Mouse (Mus musculus): ENCODE measurements around the gene Wfdc11. TPM values are rescaled to one million over a fixed set of nuclear protein-coding genes. Genes with fewer than 3 reads are reported as not detected.
"Not testable (repeated sequence)": the region's sequence is repeated elsewhere in the genome, so short reads cannot be mapped to it uniquely, and the experiment has no call there.

Wfdc11 gene
- not detected in 2 replicates for polyA plus RNA-seq (2012; rRNA removed)

DNA sequence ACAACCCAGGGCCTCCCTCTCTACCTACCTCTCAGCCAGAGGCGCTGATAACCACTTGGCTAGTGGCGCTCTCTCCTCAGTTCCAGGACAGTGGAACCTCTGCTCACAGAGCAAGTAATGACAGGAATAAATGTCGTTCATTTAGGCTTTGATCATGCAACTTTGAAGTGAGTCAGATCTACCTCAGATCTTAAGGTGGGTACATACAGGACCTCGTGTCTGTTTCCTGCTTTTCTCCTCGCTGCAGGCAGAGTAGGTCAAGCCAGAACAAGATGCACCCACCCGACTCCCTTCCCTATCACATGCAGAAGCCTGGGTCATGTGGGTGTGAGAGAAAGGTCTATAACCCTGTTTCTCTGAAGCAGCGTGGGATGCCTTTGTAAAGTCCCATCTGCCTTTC is at the start of gene Wfdc11:
Gene Wfdc11 (minus strand): TSS at position 101 of the 400 bp plus-strand sequence.
- Histone ChIP-seq H3K4me3 (replicated peaks; ENCODE audit: insufficient read depth, low read depth, low read length) (no peak within 1 kb of the TSS), H3K27ac (ENCODE audit: insufficient read depth, low read length) (no peak within 1 kb of the TSS), H3K27me3 (ENCODE audit: control insufficient read depth, insufficient read depth, low read length) (no peaks in the 10 kb centered on the region; the same call in 1 of the 2 replicates), H3K4me1 (ENCODE audit: control insufficient read depth, insufficient read depth, low read length) (no peaks in the 10 kb centered on the region)
- DNase-seq = no peak
- WGBS = 75% methylated on average over 7 of the region's 7 CpGs
- TF ChIP-seq CTCF (IDR thresholded peaks at IDR 0.05; ENCODE audit: borderline replicate concordance, insufficient read depth, low read depth, low read length) (no peak), POLR2A (IDR thresholded peaks at IDR 0.05; ENCODE audit: borderline replicate concordance, insufficient read depth, low read length) (no peak)

DNA sequence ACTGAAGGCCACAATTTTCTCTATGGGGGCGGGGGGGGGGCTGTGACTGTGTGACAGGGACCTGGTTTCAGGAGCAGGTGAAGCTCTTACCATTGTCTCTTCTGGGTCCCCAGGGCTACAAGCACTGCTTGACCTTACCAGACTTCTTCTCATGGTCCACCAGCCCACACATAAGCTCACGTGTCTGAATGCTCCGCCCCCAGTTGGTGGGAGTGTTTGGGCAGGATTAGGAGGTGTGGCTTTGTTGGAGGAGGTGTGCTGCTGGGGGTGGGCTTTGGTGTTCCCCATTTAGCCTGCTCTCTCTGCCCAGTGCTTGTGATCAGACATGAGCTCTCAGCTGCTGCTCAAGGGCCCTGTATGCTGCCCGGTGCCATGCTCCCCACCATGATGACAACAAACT is 49.4 kb upstream of the Wfdc11 start:
- no peak for DNase-seq
- WGBS = 54% methylated on average over 4 of the region's 4 CpGs
- H3K4me3 ChIP-seq (replicated peaks; ENCODE audit: insufficient read depth, low read depth, low read length) = no peak overlapping the region
- H3K27ac ChIP-seq (ENCODE audit: insufficient read depth, low read length) = no peak overlapping the region
- TF ChIP-seq POLR2A (IDR thresholded peaks at IDR 0.05; ENCODE audit: borderline replicate concordance, insufficient read depth, low read length) = no peak
- TF ChIP-seq CTCF (IDR thresholded peaks at IDR 0.05; ENCODE audit: borderline replicate concordance, insufficient read depth, low read depth, low read length) = no peak
- no peaks in the 10 kb centered on the region for H3K4me1 ChIP-seq (ENCODE audit: control insufficient read depth, insufficient read depth, low read length)
- no peaks in the 10 kb centered on the region for H3K27me3 ChIP-seq (ENCODE audit: control insufficient read depth, insufficient read depth, low read length)

DNA sequence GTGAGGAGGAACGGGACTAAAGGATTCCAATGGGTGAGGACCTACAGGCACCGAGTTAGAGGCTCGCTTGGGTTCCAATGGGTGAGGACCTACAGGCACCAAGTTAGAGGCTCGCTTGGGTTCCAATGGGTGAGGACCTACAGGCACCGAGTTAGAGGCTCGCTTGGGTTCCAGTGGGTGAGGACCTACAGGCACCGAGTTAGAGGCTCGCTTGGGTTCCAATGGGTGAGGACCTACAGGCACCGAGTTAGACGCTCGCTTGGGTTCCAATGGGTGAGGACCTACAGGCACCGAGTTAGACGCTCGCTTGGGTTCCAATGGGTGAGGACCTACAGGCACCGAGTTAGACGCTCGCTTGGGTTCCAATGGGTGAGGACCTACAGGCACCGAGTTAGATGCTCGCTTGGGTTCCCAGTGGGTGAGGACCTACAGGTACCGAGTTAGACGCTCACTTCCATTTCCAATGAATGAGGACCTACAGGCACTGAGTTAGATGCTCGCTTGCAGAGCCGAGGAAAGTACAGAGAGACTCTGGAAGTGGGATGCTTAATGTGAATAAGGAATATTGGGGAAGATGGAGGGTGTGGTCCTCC is 42.4 kb upstream of the Wfdc11 start:
- H3K4me3 ChIP-seq (replicated peaks; ENCODE audit: insufficient read depth, low read depth, low read length); H3K27me3 ChIP-seq (ENCODE audit: control insufficient read depth, insufficient read depth, low read length); DNase-seq; H3K27ac ChIP-seq (ENCODE audit: insufficient read depth, low read length); H3K4me1 ChIP-seq (ENCODE audit: control insufficient read depth, insufficient read depth, low read length): not testable (repeated sequence)
- WGBS = 91% methylated on average over 23 of the region's 23 CpGs

DNA sequence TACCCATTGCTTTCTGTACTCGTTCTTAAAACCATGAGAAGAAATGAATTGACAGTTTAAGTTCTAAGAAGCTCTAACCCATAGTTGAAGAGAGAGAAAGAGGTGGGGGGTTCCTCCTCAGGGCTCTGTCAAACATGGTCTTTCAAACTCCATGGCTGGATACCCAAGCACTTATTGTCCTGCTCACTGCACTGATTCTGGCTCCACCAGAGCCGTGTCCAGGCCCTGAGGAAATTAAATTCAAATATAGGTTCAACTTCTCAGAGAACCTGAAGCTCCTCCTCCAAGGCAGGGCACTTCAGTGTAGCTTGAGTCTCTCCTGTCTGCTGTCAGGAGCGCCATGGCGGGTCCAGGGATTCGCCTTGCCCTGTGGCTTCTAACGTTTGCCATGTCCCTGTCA is 41.1 kb upstream of the Wfdc11 start, which contains the start of gene Spint5:
Gene Spint5 (plus strand): TSS at position 301 of the 400 bp plus-strand sequence.
- no peak for DNase-seq

DNA sequence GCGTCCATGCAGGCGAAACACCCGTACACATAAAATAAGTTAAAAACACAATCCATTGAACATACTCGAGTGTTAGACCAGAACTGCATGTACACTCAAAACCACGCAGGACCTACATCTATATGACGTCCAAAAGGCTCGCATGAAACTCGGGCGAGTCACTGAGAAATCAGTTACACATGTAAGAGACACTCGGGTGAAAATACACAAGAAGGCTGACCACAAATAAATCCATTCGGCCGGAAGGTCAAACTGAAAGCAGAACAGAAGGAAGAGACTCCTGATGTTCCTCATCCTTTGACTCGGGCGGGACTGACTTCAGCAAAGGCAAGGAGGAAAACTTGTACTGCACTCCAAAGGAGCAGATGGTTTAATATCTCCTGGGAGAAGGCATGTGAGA is 32.1 kb upstream of the Wfdc11 start:
- no peak for DNase-seq
- H3K27ac ChIP-seq (ENCODE audit: insufficient read depth, low read length) = no peak overlapping the region
- TF ChIP-seq CTCF (IDR thresholded peaks at IDR 0.05; ENCODE audit: borderline replicate concordance, insufficient read depth, low read depth, low read length) (no peak), POLR2A (IDR thresholded peaks at IDR 0.05; ENCODE audit: borderline replicate concordance, insufficient read depth, low read length) (no peak)
- H3K4me3 ChIP-seq (replicated peaks; ENCODE audit: insufficient read depth, low read depth, low read length) = no peak overlapping the region
- WGBS = 88% methylated on average over 14 of the region's 14 CpGs
- no peaks in the 10 kb centered on the region for H3K27me3 ChIP-seq (ENCODE audit: control insufficient read depth, insufficient read depth, low read length)
- H3K4me1 ChIP-seq (ENCODE audit: control insufficient read depth, insufficient read depth, low read length) = no peaks in the 10 kb centered on the region

More for the DNA sequence above, 41.1 kb upstream of the Wfdc11 start, which contains the start of gene Spint5:
- TF ChIP-seq POLR2A (IDR thresholded peaks at IDR 0.05; ENCODE audit: borderline replicate concordance, insufficient read depth, low read length) (no peak), CTCF (IDR thresholded peaks at IDR 0.05; ENCODE audit: borderline replicate concordance, insufficient read depth, low read depth, low read length) (no peak)
- WGBS = 71% methylated on average over 6 of the region's 6 CpGs
- Histone ChIP-seq H3K4me3 (replicated peaks; ENCODE audit: insufficient read depth, low read depth, low read length) (no peak within 1 kb of the TSS), H3K4me1 (ENCODE audit: control insufficient read depth, insufficient read depth, low read length) (no peaks in the 10 kb centered on the region), H3K27ac (ENCODE audit: insufficient read depth, low read length) (no peak within 1 kb of the TSS), H3K27me3 (ENCODE audit: control insufficient read depth, insufficient read depth, low read length) (no peaks in the 10 kb centered on the region)

DNA sequence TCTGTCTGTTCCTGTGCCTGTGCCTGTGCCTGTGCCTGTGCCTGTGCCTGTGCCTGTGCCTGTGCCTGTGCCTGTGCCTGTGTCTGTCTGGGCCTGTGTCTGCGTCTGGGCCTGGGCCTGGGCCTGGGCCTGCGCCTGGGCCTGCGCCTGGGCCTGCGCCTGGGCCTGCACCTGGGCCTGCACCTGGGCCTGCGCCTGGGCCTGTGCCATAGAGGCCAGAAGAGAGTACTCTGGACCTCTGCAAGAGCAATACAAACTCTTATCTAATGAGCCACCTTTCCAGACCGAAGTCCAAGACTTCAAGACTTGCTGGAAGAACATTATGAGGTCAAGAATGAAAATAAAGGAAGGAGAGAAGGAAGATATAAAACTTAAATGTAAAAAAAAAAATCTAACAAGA is 31.4 kb upstream of the Wfdc11 start:
- 84% methylated on average over 6 of the region's 6 CpGs for WGBS
- Histone ChIP-seq H3K27ac (ENCODE audit: insufficient read depth, low read length) (no peak overlapping the region), H3K4me3 (replicated peaks; ENCODE audit: insufficient read depth, low read depth, low read length) (no peak overlapping the region), H3K4me1 (ENCODE audit: control insufficient read depth, insufficient read depth, low read length) (no peaks in the 10 kb centered on the region), H3K27me3 (ENCODE audit: control insufficient read depth, insufficient read depth, low read length) (no peaks in the 10 kb centered on the region)
- no peak for TF ChIP-seq CTCF (IDR thresholded peaks at IDR 0.05; ENCODE audit: borderline replicate concordance, insufficient read depth, low read depth, low read length)
- TF ChIP-seq POLR2A (IDR thresholded peaks at IDR 0.05; ENCODE audit: borderline replicate concordance, insufficient read depth, low read length) = no peak
- no peak for DNase-seq

DNA sequence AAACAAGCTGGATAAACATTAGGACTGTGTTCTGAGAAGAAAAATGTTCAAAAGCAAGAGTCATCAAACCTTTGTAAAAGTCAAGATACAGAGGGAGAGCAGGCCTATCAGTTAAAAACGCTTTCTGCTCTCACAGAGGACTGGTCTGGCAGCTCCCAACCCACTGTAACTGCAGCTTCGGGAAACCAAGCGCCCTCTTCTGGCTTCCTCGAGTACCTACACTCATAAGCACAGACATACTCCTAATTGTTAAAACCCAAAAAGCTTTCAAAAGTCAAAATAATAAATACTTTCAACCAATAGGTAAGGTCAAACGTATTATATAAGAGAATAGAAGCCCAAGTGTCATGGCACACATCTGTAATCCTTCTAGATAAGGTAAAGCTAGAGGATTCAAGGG is 30.3 kb upstream of the Wfdc11 start:
- no peak overlapping the region for H3K4me3 ChIP-seq (replicated peaks; ENCODE audit: insufficient read depth, low read depth, low read length)
- no peaks in the 10 kb centered on the region for H3K4me1 ChIP-seq (ENCODE audit: control insufficient read depth, insufficient read depth, low read length)
- no peaks in the 10 kb centered on the region for H3K27me3 ChIP-seq (ENCODE audit: control insufficient read depth, insufficient read depth, low read length)
- H3K27ac ChIP-seq (ENCODE audit: insufficient read depth, low read length) = no peak overlapping the region
- WGBS = 73% methylated on average over 5 of the region's 5 CpGs
- DNase-seq = no peak
- TF ChIP-seq POLR2A (IDR thresholded peaks at IDR 0.05; ENCODE audit: borderline replicate concordance, insufficient read depth, low read length) (no peak), CTCF (IDR thresholded peaks at IDR 0.05; ENCODE audit: borderline replicate concordance, insufficient read depth, low read depth, low read length) (no peak)

DNA sequence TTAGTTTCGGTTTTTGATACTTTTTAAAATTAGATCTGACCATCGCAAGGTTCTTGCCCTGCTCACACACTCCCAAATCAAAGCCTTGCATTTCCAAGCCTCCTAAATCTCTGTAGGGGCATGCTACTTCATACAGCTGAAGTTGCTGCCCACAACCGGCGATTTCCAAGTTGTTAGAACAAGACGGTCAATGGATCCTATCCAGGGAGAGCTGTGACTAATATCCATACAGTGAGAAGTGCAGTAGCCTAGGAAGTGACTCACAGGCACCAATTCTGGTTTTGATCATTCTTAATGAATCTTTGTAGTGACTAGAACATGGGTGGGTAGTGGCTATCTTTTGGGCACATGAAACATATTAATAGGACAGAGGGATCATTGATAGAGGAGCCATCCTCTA is 27.9 kb upstream of the Wfdc11 start:
- 84% methylated on average over 5 of the region's 5 CpGs for WGBS
- no peak overlapping the region for H3K27ac ChIP-seq (ENCODE audit: insufficient read depth, low read length)
- no peak for TF ChIP-seq POLR2A (IDR thresholded peaks at IDR 0.05; ENCODE audit: borderline replicate concordance, insufficient read depth, low read length)
- no peak for TF ChIP-seq CTCF (IDR thresholded peaks at IDR 0.05; ENCODE audit: borderline replicate concordance, insufficient read depth, low read depth, low read length)
- no peak for DNase-seq
- no peaks in the 10 kb centered on the region for H3K4me1 ChIP-seq (ENCODE audit: control insufficient read depth, insufficient read depth, low read length)
- no peak overlapping the region for H3K4me3 ChIP-seq (replicated peaks; ENCODE audit: insufficient read depth, low read depth, low read length)
- no peaks in the 10 kb centered on the region for H3K27me3 ChIP-seq (ENCODE audit: control insufficient read depth, insufficient read depth, low read length)

Data from cerebellum, adult 2 months (tissue).